Mouse (Mus musculus) lung, adult 2 months (tissue): ENCODE measurements around the gene Klk7.

Experiments used
- CTCF ChIP-seq: fragments of 200-500 bp; IDR thresholded peaks from 2 replicates; pipeline ENCODE4 v1.5.1; 2011; ENCODE audit warnings: mild to moderate bottlenecking, low read length, control low read depth; ENCODE audit not compliant: insufficient read depth
- POLR2A ChIP-seq: fragments of 200-500 bp; IDR thresholded peaks from 2 replicates; pipeline ENCODE4 v1.6.1; 2011; ENCODE audit warnings: low read depth, mild to moderate bottlenecking, control low read depth, low read length, borderline replicate concordance; ENCODE audit errors: extremely low read depth

DNA sequence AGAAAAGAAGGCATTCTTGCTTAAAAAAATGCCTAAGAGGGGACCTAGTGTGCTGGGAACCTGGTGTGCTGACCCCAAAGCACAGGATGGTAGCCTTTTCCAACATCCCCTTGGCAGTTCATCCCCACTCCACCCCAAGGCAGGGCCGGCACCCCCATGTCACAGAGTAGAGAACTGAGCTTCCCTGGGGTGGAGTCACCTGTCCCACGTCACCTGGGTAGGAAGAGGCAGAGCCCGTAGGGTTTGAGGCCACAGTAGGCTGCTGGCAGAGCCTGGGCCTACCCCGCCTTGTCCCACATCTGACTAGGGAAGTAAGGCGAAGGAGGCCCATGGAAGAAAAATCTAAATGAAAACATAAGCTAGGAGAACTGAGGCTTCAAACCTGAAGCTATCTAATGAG lies 36.7 kb upstream of the Klk7 start, which contains the start of gene Klk11:
- no peak for TF ChIP-seq CTCF
- no peak for TF ChIP-seq POLR2A
